Mouse (Mus musculus): ENCODE measurements at regions not wholly inside any gene's neighbourhood (a gene's known extent, or its start where the extent isn't known, plus 50 kb on each side); places are given as distances from the start of the nearest gene placed in this dataset.
A peak's percentile ranks its signal among the peaks of the same experiment; 100 is the strongest.

DNA sequence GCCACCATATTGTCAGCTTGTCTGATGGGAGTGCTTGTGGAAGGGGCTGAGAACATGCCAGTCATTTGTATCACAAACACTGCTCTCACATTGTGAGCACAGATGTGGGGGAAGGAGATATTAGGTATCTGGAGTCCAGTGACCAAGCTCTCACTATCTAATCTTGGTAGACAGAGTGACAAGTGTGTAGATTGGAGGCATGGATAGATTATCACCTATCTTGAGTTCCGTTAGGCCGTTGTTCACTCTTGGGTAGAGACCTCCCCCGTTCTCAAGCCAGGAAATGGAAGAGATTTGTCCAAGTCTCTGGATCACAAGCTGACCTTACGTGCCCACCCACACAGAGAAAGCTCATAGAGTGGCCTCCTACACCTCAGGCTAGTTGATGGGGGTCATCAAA is 99.1 kb upstream of the Id2 start:
- Histone ChIP-seq H3K36me3 (ENCODE audit: insufficient read depth, low read length) (no peaks in the 10 kb centered on the region), H3K4me1 (replicated peaks; ENCODE audit: low read depth, low read length) (no peaks in the 10 kb centered on the region), H3K27me3 (ENCODE audit: insufficient read depth, low read length) (peaks cover 22% of the 10 kb centered on the region), H3K9me3 (ENCODE audit: low read length) (no peaks in the 10 kb centered on the region), H3K4me3 (replicated peaks; ENCODE audit: low read length) (no peak overlapping the region)
- no peak for TF ChIP-seq CTCF (conservative IDR thresholded peaks at IDR 0.05; ENCODE audit: low read length)
- TF ChIP-seq POU5F1 (IDR thresholded peaks at IDR 0.05; ENCODE audit: borderline replicate concordance, low read length) = no peak
- no peak for TF ChIP-seq NANOG (IDR thresholded peaks at IDR 0.05; ENCODE audit: borderline replicate concordance, low read length)

DNA sequence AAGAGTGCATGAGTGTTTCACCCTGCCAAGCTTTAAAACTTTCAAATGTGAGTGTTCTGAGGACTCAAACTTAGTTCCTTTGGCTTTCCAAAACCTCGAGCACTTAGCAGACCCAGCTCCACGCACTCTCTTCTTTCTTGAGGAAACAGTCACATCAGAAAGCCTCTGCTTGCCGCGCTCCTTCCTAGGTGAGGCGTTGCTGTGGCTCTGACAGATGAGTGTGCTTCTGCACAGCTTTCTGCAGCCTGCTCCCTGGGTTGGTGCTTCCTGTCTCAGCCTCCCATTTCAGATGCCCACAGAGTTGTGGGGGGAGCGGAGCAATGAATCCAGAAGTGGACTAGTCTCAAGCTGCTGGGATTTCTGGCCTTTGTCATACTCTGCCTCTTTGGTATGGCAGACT is 95.3 kb upstream of the Id2 start:
- TF ChIP-seq NANOG (IDR thresholded peaks at IDR 0.05; ENCODE audit: borderline replicate concordance, low read length) (no peak), CTCF (conservative IDR thresholded peaks at IDR 0.05; ENCODE audit: low read length) (no peak), POU5F1 (IDR thresholded peaks at IDR 0.05; ENCODE audit: borderline replicate concordance, low read length) (no peak)
- peaks cover 28% of the 10 kb centered on the region for H3K27me3 ChIP-seq (ENCODE audit: insufficient read depth, low read length)
- H3K36me3 ChIP-seq (ENCODE audit: insufficient read depth, low read length) = no peaks in the 10 kb centered on the region
- 0 out of 2 replicates have a peak, but pooled peaks cover 7% of the 10 kb centered on the region for H3K9me3 ChIP-seq (ENCODE audit: low read length)
- H3K4me3 ChIP-seq (replicated peaks; ENCODE audit: low read length) = no peak overlapping the region
- H3K4me1 ChIP-seq (replicated peaks; ENCODE audit: low read depth, low read length) = 0 out of 2 replicates have a peak, but pooled peaks cover 4% of the 10 kb centered on the region

DNA sequence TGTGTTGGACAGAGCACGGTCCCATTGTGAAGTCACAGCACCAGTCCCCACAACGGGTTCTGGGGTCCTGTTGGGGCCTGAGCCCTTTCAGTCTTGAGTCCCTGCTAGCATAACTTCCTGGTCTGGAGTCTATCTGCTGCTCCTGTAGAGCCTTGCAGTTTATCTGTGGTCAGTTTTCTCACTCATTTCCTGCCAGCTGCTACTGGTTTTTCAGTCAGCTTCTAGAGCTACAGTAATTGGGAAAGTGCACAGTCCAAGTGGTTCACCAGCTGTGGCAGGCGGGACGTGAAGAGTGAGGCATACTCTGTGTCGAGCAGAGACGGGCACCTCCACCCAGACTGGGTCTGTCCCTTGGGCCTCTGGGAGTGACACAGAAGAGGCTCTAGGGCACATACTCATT is 93.4 kb upstream of the Id2 start:
- 0 out of 2 replicates have a peak, but pooled peaks cover 7% of the 10 kb centered on the region for H3K9me3 ChIP-seq (ENCODE audit: low read length)
- H3K36me3 ChIP-seq (ENCODE audit: insufficient read depth, low read length) = no peaks in the 10 kb centered on the region
- TF ChIP-seq CTCF (conservative IDR thresholded peaks at IDR 0.05; ENCODE audit: low read length) = no peak
- no peak for TF ChIP-seq POU5F1 (IDR thresholded peaks at IDR 0.05; ENCODE audit: borderline replicate concordance, low read length)
- TF ChIP-seq NANOG (IDR thresholded peaks at IDR 0.05; ENCODE audit: borderline replicate concordance, low read length) = no peak
- H3K4me1 ChIP-seq (replicated peaks; ENCODE audit: low read depth, low read length) = 0 out of 2 replicates have a peak, but pooled peaks cover 4% of the 10 kb centered on the region
- peaks cover 19% of the 10 kb centered on the region for H3K27me3 ChIP-seq (ENCODE audit: insufficient read depth, low read length)
- no peak overlapping the region for H3K4me3 ChIP-seq (replicated peaks; ENCODE audit: low read length)

DNA sequence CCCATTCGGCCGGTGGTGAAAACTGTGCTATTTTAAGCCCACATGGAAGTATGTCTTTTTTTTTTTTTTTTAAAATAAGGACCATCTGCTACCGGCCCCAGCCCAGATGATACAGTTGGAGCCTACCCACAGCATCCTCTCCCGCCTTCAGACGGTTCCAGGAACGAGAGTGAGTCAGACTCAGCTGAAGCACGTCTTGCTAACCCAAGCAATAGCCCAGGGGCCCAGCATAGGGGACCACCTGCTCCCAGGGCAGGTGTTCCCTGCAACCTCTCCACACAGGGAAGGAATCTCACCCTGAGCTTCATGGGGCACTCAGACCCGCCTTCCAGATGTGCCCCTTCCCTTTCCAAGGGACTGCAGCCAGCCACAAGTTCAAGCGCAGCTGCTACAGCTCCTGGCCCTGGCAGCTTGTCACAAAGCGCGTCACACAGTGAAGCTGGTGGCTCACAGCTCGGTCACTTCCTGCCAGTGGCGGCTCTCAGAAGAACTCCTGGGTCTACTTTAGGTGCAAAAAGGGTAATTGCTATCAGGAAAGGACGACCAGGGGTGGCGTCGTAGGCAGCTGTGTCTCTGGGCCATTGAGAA is 92.3 kb upstream of the Id2 start:
- Histone ChIP-seq H3K36me3 (ENCODE audit: insufficient read depth, low read length) (no peaks in the 10 kb centered on the region), H3K9me3 (ENCODE audit: low read length) (0 out of 2 replicates have a peak, but pooled peaks cover 7% of the 10 kb centered on the region), H3K27me3 (ENCODE audit: insufficient read depth, low read length) (peaks cover 16% of the 10 kb centered on the region), H3K4me3 (replicated peaks; ENCODE audit: low read length) (no peak overlapping the region), H3K4me1 (replicated peaks; ENCODE audit: low read depth, low read length) (0 out of 2 replicates have a peak, but pooled peaks cover 4% of the 10 kb centered on the region)
- TF ChIP-seq CTCF (conservative IDR thresholded peaks at IDR 0.05; ENCODE audit: low read length) = no peak

DNA sequence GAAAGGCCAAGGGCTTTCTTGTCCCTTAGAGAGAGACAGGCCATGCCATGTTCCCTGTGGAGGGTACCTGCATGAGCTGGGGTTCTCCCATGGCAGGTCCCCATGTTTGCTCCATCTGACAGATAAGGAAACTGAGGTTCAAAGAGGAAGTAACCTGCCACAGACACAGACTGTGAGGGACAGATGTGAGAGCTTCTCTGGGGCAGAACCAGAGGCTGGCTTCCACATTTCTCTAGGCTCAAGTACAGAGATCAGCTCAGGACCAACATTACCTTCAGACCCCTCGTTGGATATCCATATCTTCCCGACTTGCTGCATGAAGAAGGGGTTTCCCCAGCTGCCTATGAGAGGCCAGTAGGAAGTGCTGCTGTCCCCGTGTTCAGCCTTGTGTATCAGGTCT is 91.6 kb upstream of the Id2 start:
- H3K4me3 ChIP-seq (replicated peaks; ENCODE audit: low read length) = no peak overlapping the region
- H3K9me3 ChIP-seq (ENCODE audit: low read length) = 0 out of 2 replicates have a peak, but pooled peaks cover 7% of the 10 kb centered on the region
- TF ChIP-seq POU5F1 (IDR thresholded peaks at IDR 0.05; ENCODE audit: borderline replicate concordance, low read length) (no peak), NANOG (IDR thresholded peaks at IDR 0.05; ENCODE audit: borderline replicate concordance, low read length) (no peak), CTCF (conservative IDR thresholded peaks at IDR 0.05; ENCODE audit: low read length) (no peak)
- H3K4me1 ChIP-seq (replicated peaks; ENCODE audit: low read depth, low read length) = peaks cover 9% of the 10 kb centered on the region
- no peaks in the 10 kb centered on the region for H3K36me3 ChIP-seq (ENCODE audit: insufficient read depth, low read length)
- peaks cover 16% of the 10 kb centered on the region for H3K27me3 ChIP-seq (ENCODE audit: insufficient read depth, low read length)

DNA sequence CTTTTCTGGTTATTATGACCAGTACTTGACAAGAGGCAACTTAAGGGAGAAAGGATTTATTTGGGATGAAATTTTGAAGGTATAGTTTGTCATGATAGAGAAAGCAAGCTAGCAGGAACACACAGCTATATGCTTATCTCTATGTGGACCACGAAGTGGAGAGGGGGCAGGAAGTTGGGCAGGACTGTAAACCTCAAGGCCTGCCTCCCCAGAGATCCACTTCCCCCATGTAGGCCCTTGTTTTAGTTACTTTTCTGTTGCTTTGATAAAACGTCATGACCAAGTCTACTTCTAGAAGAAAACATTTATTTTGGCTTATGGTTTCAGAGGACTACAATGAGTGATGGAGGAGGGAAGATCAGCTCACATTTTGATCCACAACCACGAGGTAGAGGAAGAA is 90.3 kb upstream of the Id2 start:
- H3K36me3 ChIP-seq (ENCODE audit: insufficient read depth, low read length) = no peaks in the 10 kb centered on the region
- no peak for TF ChIP-seq POU5F1 (IDR thresholded peaks at IDR 0.05; ENCODE audit: borderline replicate concordance, low read length)
- TF ChIP-seq NANOG (IDR thresholded peaks at IDR 0.05; ENCODE audit: borderline replicate concordance, low read length) = no peak
- TF ChIP-seq CTCF (conservative IDR thresholded peaks at IDR 0.05; ENCODE audit: low read length) = no peak
- H3K4me1 ChIP-seq (replicated peaks; ENCODE audit: low read depth, low read length) = peaks cover 14% of the 10 kb centered on the region
- 0 out of 2 replicates have a peak, but pooled peaks cover 7% of the 10 kb centered on the region for H3K9me3 ChIP-seq (ENCODE audit: low read length)
- H3K4me3 ChIP-seq (replicated peaks; ENCODE audit: low read length) = no peak overlapping the region
- peaks cover 19% of the 10 kb centered on the region for H3K27me3 ChIP-seq (ENCODE audit: insufficient read depth, low read length)

DNA sequence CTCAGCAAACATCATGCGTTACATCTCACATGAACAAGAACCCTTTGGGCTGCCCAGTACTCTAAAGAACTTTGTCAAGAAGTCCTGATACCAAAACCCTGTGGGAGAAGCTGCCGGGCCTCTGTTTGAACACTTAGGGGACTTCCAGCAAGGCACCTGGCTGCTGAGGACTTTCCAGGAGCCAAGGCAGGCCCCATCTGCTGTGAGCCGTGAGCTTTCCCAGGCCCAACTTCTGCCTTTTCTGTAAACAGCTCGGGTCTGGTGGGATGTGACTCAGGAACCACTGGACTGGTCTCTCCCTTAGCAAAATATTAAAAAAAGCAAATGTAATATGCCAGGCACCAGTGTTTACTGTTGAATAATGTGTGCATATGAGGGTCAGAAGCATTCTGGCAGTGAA is 85.7 kb upstream of the Id2 start:
- H3K4me1 ChIP-seq (replicated peaks; ENCODE audit: low read depth, low read length) = peaks cover 10% of the 10 kb centered on the region
- H3K9me3 ChIP-seq (ENCODE audit: low read length) = 0 out of 2 replicates have a peak, but pooled peaks cover 5% of the 10 kb centered on the region
- H3K36me3 ChIP-seq (ENCODE audit: insufficient read depth, low read length) = no peaks in the 10 kb centered on the region
- H3K27me3 ChIP-seq (ENCODE audit: insufficient read depth, low read length) = peaks cover 3% of the 10 kb centered on the region; the same call in 1 of the 2 replicates
- no peak overlapping the region for H3K4me3 ChIP-seq (replicated peaks; ENCODE audit: low read length)
- TF ChIP-seq CTCF (conservative IDR thresholded peaks at IDR 0.05; ENCODE audit: low read length) (no peak), NANOG (IDR thresholded peaks at IDR 0.05; ENCODE audit: borderline replicate concordance, low read length) (no peak), POU5F1 (IDR thresholded peaks at IDR 0.05; ENCODE audit: borderline replicate concordance, low read length) (no peak)

DNA sequence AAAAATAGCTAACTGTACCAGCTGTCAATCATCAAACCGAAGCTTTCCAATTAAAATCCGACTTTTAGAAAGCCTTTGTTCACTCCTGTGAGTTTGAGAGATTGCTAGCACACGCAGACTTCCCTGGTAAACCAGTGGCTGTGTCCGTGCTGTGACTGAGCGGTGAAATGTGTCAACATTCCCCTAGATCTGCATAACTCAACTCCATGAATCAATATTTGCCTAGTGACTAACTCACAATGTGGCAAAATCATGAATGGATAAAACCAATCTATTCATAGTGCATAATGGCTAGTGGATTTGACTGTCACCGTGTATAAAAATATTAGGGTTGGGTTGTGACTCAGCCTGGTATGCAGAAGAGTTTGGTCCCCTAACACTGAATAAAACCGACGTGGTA is 84.4 kb upstream of the Id2 start:
- peaks cover 10% of the 10 kb centered on the region for H3K4me1 ChIP-seq (replicated peaks; ENCODE audit: low read depth, low read length)
- no peaks in the 10 kb centered on the region for H3K36me3 ChIP-seq (ENCODE audit: insufficient read depth, low read length)
- H3K27me3 ChIP-seq (ENCODE audit: insufficient read depth, low read length) = peaks cover 3% of the 10 kb centered on the region; the same call in 1 of the 2 replicates
- no peak for TF ChIP-seq NANOG (IDR thresholded peaks at IDR 0.05; ENCODE audit: borderline replicate concordance, low read length)
- TF ChIP-seq CTCF (conservative IDR thresholded peaks at IDR 0.05; ENCODE audit: low read length) = no peak
- no peak for TF ChIP-seq POU5F1 (IDR thresholded peaks at IDR 0.05; ENCODE audit: borderline replicate concordance, low read length)
- H3K4me3 ChIP-seq (replicated peaks; ENCODE audit: low read length) = no peak overlapping the region
- no peaks in the 10 kb centered on the region for H3K9me3 ChIP-seq (ENCODE audit: low read length)

DNA sequence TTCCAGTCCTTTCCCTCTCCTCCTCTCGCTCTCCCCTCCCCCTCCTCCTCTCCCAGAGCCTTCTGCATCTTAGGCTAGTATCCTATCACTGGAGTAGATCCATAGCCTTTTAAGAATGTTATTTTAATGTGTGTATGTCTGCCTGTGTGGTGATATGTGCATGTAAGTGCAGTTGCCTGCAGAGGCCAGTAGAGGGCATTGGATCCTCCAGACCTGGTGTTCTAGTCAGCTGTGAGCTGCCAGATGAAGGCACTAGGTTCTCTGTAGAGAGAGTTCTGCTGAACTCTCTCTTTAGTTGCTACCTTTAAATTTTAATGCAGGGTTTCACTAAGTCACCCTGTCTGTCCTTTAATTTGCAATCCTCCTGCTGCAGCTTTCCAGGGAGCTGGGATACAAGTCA is 83.9 kb upstream of the Id2 start:
- Histone ChIP-seq H3K4me1 (replicated peaks; ENCODE audit: low read depth, low read length) (peaks cover 10% of the 10 kb centered on the region), H3K4me3 (replicated peaks; ENCODE audit: low read length) (no peak overlapping the region), H3K36me3 (ENCODE audit: insufficient read depth, low read length) (no peaks in the 10 kb centered on the region), H3K27me3 (ENCODE audit: insufficient read depth, low read length) (peaks cover 3% of the 10 kb centered on the region; the same call in 1 of the 2 replicates), H3K9me3 (ENCODE audit: low read length) (no peaks in the 10 kb centered on the region)
- TF ChIP-seq CTCF (conservative IDR thresholded peaks at IDR 0.05; ENCODE audit: low read length) (peak; percentile 93), NANOG (IDR thresholded peaks at IDR 0.05; ENCODE audit: borderline replicate concordance, low read length) (no peak)
